Mouse (Mus musculus) E14TG2a.4 (cell line): Measurements from ENCODE around the gene Crtc2.

ENCODE experiments used
- CTCF ChIP-seq: conservative IDR thresholded peaks from 2 replicates; pipeline ENCODE4 v1.5.1; 2014; ENCODE audit warnings: low read length
- POU5F1 ChIP-seq: IDR thresholded peaks from 2 replicates; pipeline ENCODE4 v1.6.1; 2014; ENCODE audit warnings: low read length, borderline replicate concordance

DNA sequence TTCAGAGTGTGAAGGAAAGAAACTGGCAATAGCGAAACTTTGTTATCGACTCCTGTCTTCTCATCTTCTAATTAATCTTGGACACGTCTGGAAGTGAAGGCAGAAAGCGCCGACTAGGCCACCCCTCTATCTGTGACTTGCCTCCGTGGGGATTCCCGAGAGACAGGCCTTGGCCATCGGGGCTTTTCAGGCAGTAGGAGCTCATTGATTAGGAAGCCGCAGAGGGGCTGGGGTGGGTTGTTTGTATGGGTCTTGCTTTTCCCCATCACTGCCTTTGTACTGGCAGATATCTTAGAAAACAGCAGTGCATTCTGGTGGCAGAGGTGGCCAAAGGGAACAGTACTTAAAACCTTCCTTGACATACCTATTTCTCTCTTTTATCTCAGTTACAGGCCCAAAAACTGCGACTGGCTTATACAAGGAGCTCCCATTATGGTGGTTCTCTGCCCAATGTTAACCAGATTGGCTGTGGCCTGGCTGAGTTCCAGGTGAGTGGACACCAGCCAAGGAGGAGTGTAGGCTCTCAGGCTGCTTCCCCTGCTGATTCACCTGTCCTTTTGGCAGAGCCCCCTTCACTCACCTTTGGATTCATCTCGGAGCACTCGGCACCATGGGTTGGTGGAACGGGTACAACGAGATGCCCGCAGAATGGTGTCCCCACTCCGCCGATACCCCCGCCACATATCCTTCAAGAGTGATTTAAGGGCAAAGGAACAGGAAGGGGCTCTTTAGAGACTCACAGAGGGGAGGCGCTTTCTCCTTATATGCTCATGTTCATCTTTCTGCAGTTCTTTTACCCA, 3.0 kb downstream of the Crtc2 start:
- TF ChIP-seq CTCF (no peak), POU5F1 (no peak)
